Mouse (Mus musculus): Measurements from ENCODE around the gene Kif18b. TPM values are rescaled to one million over a fixed set of nuclear protein-coding genes. Genes with fewer than 3 reads are reported as not detected.

Kif18b gene
- under 1 TPM; 0.44 to 0.50 TPM for total RNA-seq (2021)

- peak; percentile 90 for DNase-seq (ENCODE audit: low spot score)
- intact Hi-C loops (cut with DNase I): no loop called here
These were observed at the start of gene Kif18b for GRCm38 (mm10) chr11:102924557-102925350. Kif18b (minus strand) TSS chr11:102925124.

- intact Hi-C loops (cut with DNase I): loop anchor here (5.0 kb wide), 1 partner anchor 35 kb away; no protein-coding TSS in a partner anchor
These were observed 47.4 kb upstream of the Kif18b start for GRCm38 (mm10) chr11:102972326-102972725.

GRCm38 (mm10) chr11:102971604-102972003, 46.7 kb upstream of the Kif18b start:
- intact Hi-C loops (cut with DNase I): loop anchor here (5.0 kb wide), 1 partner anchor 34 kb away; no protein-coding TSS in a partner anchor
- no peak for DNase-seq (ENCODE audit: low spot score)

More at GRCm38 (mm10) chr11:102972326-102972725, 47.4 kb upstream of the Kif18b start:
- no peak for DNase-seq (ENCODE audit: low spot score)

GRCm38 (mm10) chr11:102964547-102965091, 39.7 kb upstream of the Kif18b start:
- intact Hi-C loops (cut with DNase I): no loop called here
- no peak for DNase-seq (ENCODE audit: low spot score)

- DNase-seq (ENCODE audit: low spot score): no peak
- intact Hi-C loops (cut with DNase I): no loop called here
These were observed 39.1 kb upstream of the Kif18b start for GRCm38 (mm10) chr11:102963855-102964546.

- no peak for DNase-seq (ENCODE audit: low spot score)
- intact Hi-C loops (cut with DNase I): no loop called here
These were observed 38.4 kb upstream of the Kif18b start for GRCm38 (mm10) chr11:102963246-102963854.

GRCm38 (mm10) chr11:102962861-102963245, 37.9 kb upstream of the Kif18b start:
- intact Hi-C loops (cut with DNase I): no loop called here
- DNase-seq (ENCODE audit: low spot score): no peak

- intact Hi-C loops (cut with DNase I): no loop called here
- DNase-seq (ENCODE audit: low spot score): no peak
These were observed 36.2 kb upstream of the Kif18b start for GRCm38 (mm10) chr11:102961082-102961481.

GRCm38 (mm10) chr11:102958870-102959269, 33.9 kb upstream of the Kif18b start:
- no peak for DNase-seq (ENCODE audit: low spot score)
- intact Hi-C loops (cut with DNase I): no loop called here

GRCm38 (mm10) chr11:102958431-102958830, 33.5 kb upstream of the Kif18b start:
- intact Hi-C loops (cut with DNase I): no loop called here
- DNase-seq (ENCODE audit: low spot score): no peak

- no peak for DNase-seq (ENCODE audit: low spot score)
- intact Hi-C loops (cut with DNase I): no loop called here
These were observed 32.8 kb upstream of the Kif18b start for GRCm38 (mm10) chr11:102957692-102958091.

GRCm38 (mm10) chr11:102956962-102957614, 32.2 kb upstream of the Kif18b start:
- intact Hi-C loops (cut with DNase I): no loop called here
- peak; percentile 29 for DNase-seq (ENCODE audit: low spot score)

- intact Hi-C loops (cut with DNase I): no loop called here
These were observed 28.0 kb upstream of the Kif18b start for GRCm38 (mm10) chr11:102952922-102953321.

GRCm38 (mm10) chr11:102948043-102948961, 23.4 kb upstream of the Kif18b start:
- peak; percentile 22 for DNase-seq (ENCODE audit: low spot score)
- intact Hi-C loops (cut with DNase I): no loop called here

More at GRCm38 (mm10) chr11:102952922-102953321, 28.0 kb upstream of the Kif18b start:
- no peak for DNase-seq (ENCODE audit: low spot score)

- no peak for DNase-seq (ENCODE audit: low spot score)
- intact Hi-C loops (cut with DNase I): no loop called here
These were observed 22.0 kb upstream of the Kif18b start for GRCm38 (mm10) chr11:102946992-102947343.

- intact Hi-C loops (cut with DNase I): no loop called here
- DNase-seq (ENCODE audit: low spot score): peak; percentile 74
These were observed 21.5 kb upstream of the Kif18b start, which contains the start of gene C1ql1 for GRCm38 (mm10) chr11:102946265-102946991. C1ql1 (minus strand) TSS chr11:102946688.

GRCm38 (mm10) chr11:102945306-102946264, 20.7 kb upstream of the Kif18b start:
- intact Hi-C loops (cut with DNase I): no loop called here
- no peak for DNase-seq (ENCODE audit: low spot score)

Measured in heart, postnatal 25 days (tissue).